Mouse (Mus musculus) midbrain, embryonic 15.5 days (tissue): ENCODE data around the gene Ddx39b. TPM values are rescaled to one million over a fixed set of nuclear protein-coding genes. Genes with fewer than 3 reads are reported as not detected.
"Not testable (repeated sequence)": the region's sequence is repeated elsewhere in the genome, so short reads cannot be mapped to it uniquely, and the experiment has no call there.

Source experiments
- ATAC-seq: fragments of 200-750 bp; cut with Nextera tagmentation; replicated peaks from 2 replicates; pipeline ENCODE4 v1.8.0; 2017; ENCODE audit warnings: moderate TSS enrichment
- H3K27ac ChIP-seq: fragments of 300-500 bp; sonication (generic); 2 replicates; pipeline ENCODE4 v1.5.1; 2015; ENCODE audit warnings: mild to moderate bottlenecking, inconsistent platforms
- H3K27me3 ChIP-seq: fragments of 300-500 bp; sonication (generic); replicated peaks from 2 replicates; pipeline ENCODE4 v1.6.1; 2015; ENCODE audit warnings: inconsistent platforms
- H3K36me3 ChIP-seq: fragments of 300-500 bp; sonication (generic); replicated peaks from 2 replicates; pipeline ENCODE4 v1.6.1; 2015; ENCODE audit warnings: inconsistent platforms
- H3K4me1 ChIP-seq: fragments of 300-500 bp; sonication (generic); 2 replicates; pipeline ENCODE4 v1.6.1; 2015; ENCODE audit warnings: inconsistent platforms
- H3K4me2 ChIP-seq: fragments of 300-500 bp; sonication (generic); 2 replicates; pipeline ENCODE4 v1.6.1; 2015; ENCODE audit warnings: inconsistent platforms, mild to moderate bottlenecking, moderate library complexity
- H3K4me3 ChIP-seq: fragments of 300-500 bp; sonication (generic); 2 replicates; pipeline ENCODE4 v1.5.1; 2015; ENCODE audit warnings: mild to moderate bottlenecking, inconsistent platforms
- H3K9ac ChIP-seq: fragments of 300-500 bp; sonication (generic); 2 replicates; pipeline ENCODE4 v1.6.1; 2015; ENCODE audit warnings: mild to moderate bottlenecking, inconsistent platforms
- H3K9me3 ChIP-seq: fragments of 300-500 bp; sonication (generic); 2 replicates; pipeline ENCODE4 v1.6.1; 2016; ENCODE audit warnings: inconsistent platforms
- WGBS: fragments of 180-500 bp; shearing (Covaris S2); methylation state at CpG from one replicate; pipeline ENCODE4 v1.1.7; 2015; ENCODE audit warnings: mixed read lengths; 5-methylcytosine and 5-hydroxymethylcytosine counted together
- polyA plus RNA-seq: library from polyadenylated mRNA; unstranded; fragments of >200 nt; fragmentation: Nextera tagmentation; extraction: Ambion mirVana; gene quantifications from 2 replicates; pipeline ENCODE4 v1.2.1, GENCODE M21; 2015

Gene Ddx39b
- polyA plus RNA-seq, 1 experiment from 2014 or later, result 379 TPM

DNA sequence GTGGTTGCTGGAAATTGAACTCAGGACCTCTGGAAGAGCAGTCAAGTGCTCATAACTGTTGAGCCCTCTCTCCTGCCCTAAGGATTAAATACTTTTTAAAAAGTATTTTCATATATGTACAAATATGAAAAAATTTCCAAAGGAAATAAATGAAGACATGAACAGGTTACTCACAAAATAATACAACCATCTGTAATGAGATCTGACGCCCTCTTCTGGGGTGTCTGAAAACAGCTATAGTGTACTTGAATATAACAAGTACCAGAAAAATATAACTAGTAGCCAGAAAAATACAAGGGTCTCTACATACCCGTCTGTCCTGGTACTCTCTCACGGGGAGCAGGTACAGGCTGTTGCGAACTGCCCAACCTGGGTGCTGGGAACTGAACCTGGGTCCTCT lies 16.9 kb upstream of the Ddx39b start:
- H3K4me3 ChIP-seq, result no peak overlapping the region
- H3K4me1 ChIP-seq, result no peaks in the 10 kb centered on the region
- peaks cover 20% of the 10 kb centered on the region for H3K36me3 ChIP-seq
- no peaks in the 10 kb centered on the region for H3K9me3 ChIP-seq
- H3K4me2 ChIP-seq, result no peak overlapping the region
- no peak for ATAC-seq
- H3K27ac ChIP-seq, result no peak overlapping the region
- 96% methylated on average over 4 of the region's 4 CpGs for WGBS
- H3K27me3 ChIP-seq, result no peaks in the 10 kb centered on the region
- no peak overlapping the region for H3K9ac ChIP-seq

- 96% methylated on average over 5 of the region's 5 CpGs for WGBS
- Histone ChIP-seq H3K36me3 (peaks cover 18% of the 10 kb centered on the region), H3K27me3 (no peaks in the 10 kb centered on the region), H3K4me3 (no peak overlapping the region), H3K27ac (no peak overlapping the region), H3K4me1 (no peaks in the 10 kb centered on the region), H3K9ac (no peak overlapping the region), H3K4me2 (no peak overlapping the region), H3K9me3 (no peaks in the 10 kb centered on the region)
- ATAC-seq, result no peak
Observed at GRCm38 (mm10) chr17:35225456-35225855, 16.1 kb upstream of the Ddx39b start.

GRCm38 (mm10) chr17:35226561-35227046 lies 14.9 kb upstream of the Ddx39b start:
- H3K4me3 ChIP-seq, result no peak overlapping the region
- no peak overlapping the region for H3K27ac ChIP-seq
- H3K4me1 ChIP-seq, result peaks cover under 1% of the 10 kb centered on the region; the same call in 1 of the 2 replicates
- H3K9ac ChIP-seq, result no peak overlapping the region
- no peaks in the 10 kb centered on the region for H3K27me3 ChIP-seq
- WGBS, result 89% methylated on average over 14 of the region's 14 CpGs
- no peak for ATAC-seq
- H3K36me3 ChIP-seq, result peaks cover 18% of the 10 kb centered on the region
- no peak overlapping the region for H3K4me2 ChIP-seq
- no peaks in the 10 kb centered on the region for H3K9me3 ChIP-seq

DNA sequence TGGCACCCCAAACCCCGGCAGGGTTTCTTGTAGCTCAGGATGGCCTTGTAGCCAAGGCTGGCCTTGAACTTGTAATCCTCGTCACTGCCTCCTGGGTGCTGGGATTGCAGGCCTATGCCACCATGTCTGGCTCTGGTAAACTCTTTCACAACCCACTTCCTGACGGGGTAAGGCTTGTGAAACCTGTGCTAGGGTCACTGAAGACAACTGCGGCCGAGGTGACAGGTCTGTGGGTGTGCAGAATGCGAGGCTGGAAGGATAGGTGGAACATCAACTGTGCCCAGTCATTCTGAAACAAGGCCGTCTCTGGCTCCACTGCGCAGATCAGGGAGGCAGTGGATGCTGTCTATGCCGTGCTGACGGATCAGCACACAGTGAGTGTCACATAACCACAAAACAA lies 10.5 kb upstream of the Ddx39b start:
- H3K4me2 ChIP-seq, result no peak overlapping the region
- no peak overlapping the region for H3K4me3 ChIP-seq
- H3K36me3 ChIP-seq, result peaks cover 18% of the 10 kb centered on the region
- no peak for ATAC-seq
- 96% methylated on average over 10 of the region's 10 CpGs for WGBS
- no peak overlapping the region for H3K9ac ChIP-seq
- H3K27ac ChIP-seq, result no peak overlapping the region
- H3K27me3 ChIP-seq, result no peaks in the 10 kb centered on the region
- H3K9me3 ChIP-seq, result no peaks in the 10 kb centered on the region
- peaks cover 32% of the 10 kb centered on the region for H3K4me1 ChIP-seq

- 0 out of 2 replicates have a peak overlapping the region, but pooled peaks have one; percentile 15 for H3K4me3 ChIP-seq
Observed at GRCm38 (mm10) chr17:35232043-35232442, 9.5 kb upstream of the Ddx39b start.

DNA sequence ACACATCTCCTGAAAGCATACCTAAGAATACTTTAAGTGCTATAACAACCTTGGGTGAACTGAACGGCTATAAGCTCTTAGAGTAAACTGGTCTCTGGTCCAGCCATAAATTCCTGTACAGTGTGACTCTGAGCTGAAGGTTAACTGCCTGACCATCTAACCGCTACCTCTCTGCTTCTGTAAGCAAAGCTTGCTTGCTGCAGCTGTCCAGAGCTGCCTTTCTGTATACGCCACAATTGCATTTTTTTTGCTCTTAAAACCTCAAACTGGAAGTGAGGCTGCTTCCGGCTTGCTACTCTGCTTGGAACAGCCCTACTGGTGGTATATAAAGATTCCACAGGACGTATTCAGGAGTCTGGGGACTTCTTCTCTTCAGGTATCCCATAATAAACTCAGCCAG lies 8.9 kb upstream of the Ddx39b start:
- H3K4me3 ChIP-seq, result no peak overlapping the region
- no peaks in the 10 kb centered on the region for H3K27me3 ChIP-seq
- H3K36me3 ChIP-seq, result peaks cover 14% of the 10 kb centered on the region
- no peak overlapping the region for H3K27ac ChIP-seq
- H3K9me3 ChIP-seq, result no peaks in the 10 kb centered on the region
- 0 out of 2 replicates have a peak overlapping the region, but pooled peaks have one; percentile 31 for H3K4me2 ChIP-seq
- peaks cover 40% of the 10 kb centered on the region for H3K4me1 ChIP-seq
- no peak overlapping the region for H3K9ac ChIP-seq
- 85% methylated on average over 5 of the region's 5 CpGs for WGBS
- no peak for ATAC-seq

More at GRCm38 (mm10) chr17:35232043-35232442, 9.5 kb upstream of the Ddx39b start:
- Histone ChIP-seq H3K36me3 (peaks cover 18% of the 10 kb centered on the region), H3K27me3 (no peaks in the 10 kb centered on the region), H3K4me1 (peaks cover 35% of the 10 kb centered on the region), H3K4me2 (peak overlapping the region; percentile 31), H3K27ac (no peak overlapping the region), H3K9ac (no peak overlapping the region), H3K9me3 (no peaks in the 10 kb centered on the region)
- no peak for ATAC-seq
- WGBS, result 14% methylated on average over 12 of the region's 12 CpGs

- Histone ChIP-seq H3K4me2 (peak within 1 kb of the TSS; percentile 97), H3K27ac (peak within 1 kb of the TSS; percentile 93; the same call in 1 of the 2 replicates), H3K4me3 (peak within 1 kb of the TSS; percentile 56), H3K36me3 (peaks cover 10% of the 10 kb centered on the region; the same call in 1 of the 2 replicates), H3K4me1 (peaks cover 40% of the 10 kb centered on the region), H3K9ac (peak within 1 kb of the TSS; percentile 70; the same call in 1 of the 2 replicates), H3K9me3 (no peaks in the 10 kb centered on the region), H3K27me3 (no peaks in the 10 kb centered on the region)
- ATAC-seq, result no peak
- 78% methylated on average over 18 of the region's 18 CpGs for WGBS
Observed at GRCm38 (mm10) chr17:35233114-35233980, 8.2 kb upstream of the Ddx39b start, which contains the start of gene Atp6v1g2. TSS of gene Atp6v1g2 (plus strand) at chr17:35233660.

- not testable (repeated sequence) for H3K9me3 ChIP-seq, H3K27me3 ChIP-seq, H3K36me3 ChIP-seq, H3K27ac ChIP-seq, H3K9ac ChIP-seq, ATAC-seq
- Histone ChIP-seq H3K4me2 (peak overlapping the region; percentile 97; the same call in 1 of the 2 replicates), H3K4me3 (peak overlapping the region; percentile 56; the same call in 1 of the 2 replicates), H3K4me1 (peaks cover 40% of the 10 kb centered on the region)
- WGBS, result 87% methylated on average over 7 of the region's 7 CpGs
Observed at GRCm38 (mm10) chr17:35234090-35234489, 7.5 kb upstream of the Ddx39b start.

DNA sequence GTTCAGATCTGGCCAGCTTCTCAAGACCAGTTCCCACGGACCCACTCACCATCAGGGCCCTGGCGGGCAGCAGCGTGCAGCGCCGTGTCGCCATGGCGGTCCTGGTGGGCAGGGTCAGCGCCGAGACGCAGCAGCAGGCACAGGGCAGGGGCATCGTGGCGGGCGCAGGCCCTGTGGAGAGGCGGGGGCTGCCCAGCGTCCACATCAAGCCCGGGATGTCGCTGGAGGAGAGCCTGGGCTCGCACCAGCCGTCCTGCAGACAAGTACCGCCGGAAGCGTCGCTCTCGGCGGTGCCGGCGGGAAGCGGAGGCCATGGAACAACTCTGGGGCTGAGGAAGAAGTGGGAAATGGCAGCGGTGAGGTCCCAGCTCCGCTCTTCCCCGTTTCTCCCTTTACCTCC lies 6.6 kb upstream of the Ddx39b start:
- H3K4me2 ChIP-seq, result peak overlapping the region; percentile 97
- WGBS, result 4% methylated on average over 31 of the region's 31 CpGs
- peak overlapping the region; percentile 56 for H3K4me3 ChIP-seq
- no peaks in the 10 kb centered on the region for H3K27me3 ChIP-seq
- peaks cover 40% of the 10 kb centered on the region for H3K4me1 ChIP-seq
- ATAC-seq, result 0 out of 2 replicates have a peak, but pooled peaks have one; percentile 2
- no peaks in the 10 kb centered on the region for H3K9me3 ChIP-seq
- H3K27ac ChIP-seq, result peak overlapping the region; percentile 93
- peaks cover 3% of the 10 kb centered on the region; the same call in 1 of the 2 replicates for H3K36me3 ChIP-seq
- peak overlapping the region; percentile 70 for H3K9ac ChIP-seq

DNA sequence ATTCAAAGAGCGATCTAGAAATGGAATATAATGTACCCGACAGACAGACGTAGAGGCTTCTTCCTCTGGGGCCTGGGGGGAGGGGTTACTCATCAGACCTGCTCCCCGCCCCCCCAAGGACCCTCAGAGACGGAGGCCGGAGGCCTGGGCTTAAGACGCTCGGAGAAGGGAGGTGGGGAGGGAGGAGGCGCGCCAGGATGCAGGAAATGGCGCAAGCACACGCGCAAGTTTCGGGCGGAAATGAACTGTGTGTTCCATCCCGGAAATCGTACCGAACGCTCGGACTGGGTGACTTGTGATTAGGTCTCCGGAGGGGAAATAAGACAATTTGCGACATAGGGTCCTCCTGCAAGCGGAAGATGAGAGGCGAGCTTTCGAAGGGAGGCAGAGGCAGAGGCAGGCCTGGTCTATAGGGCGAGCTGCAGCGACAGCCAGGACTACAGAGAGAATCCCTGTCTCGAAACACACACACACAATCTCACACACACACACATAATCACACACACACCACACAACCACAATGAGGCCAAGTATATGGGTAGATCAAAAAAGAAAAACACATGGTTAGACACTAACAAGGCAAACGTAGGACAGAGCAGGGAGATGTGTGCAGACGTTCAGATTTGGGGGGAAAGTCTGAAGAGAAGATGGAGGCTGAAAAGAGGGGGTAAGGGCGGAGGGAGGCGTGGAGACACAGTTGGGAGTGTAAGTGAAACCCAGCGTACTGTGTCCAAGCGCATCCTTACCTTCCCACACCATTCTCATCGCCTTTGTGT lies 5.7 kb upstream of the Ddx39b start, which contains the start of gene Nfkbil1:
Nfkbil1 (minus strand) TSS at position 179 of the 776 bp plus-strand sequence.
- Histone ChIP-seq H3K9ac (peak within 1 kb of the TSS; percentile 70), H3K9me3 (no peaks in the 10 kb centered on the region), H3K27ac (peak within 1 kb of the TSS; percentile 93), H3K4me3 (peak within 1 kb of the TSS; percentile 56), H3K4me2 (peak within 1 kb of the TSS; percentile 97), H3K27me3 (no peaks in the 10 kb centered on the region), H3K36me3 (no peaks in the 10 kb centered on the region), H3K4me1 (peaks cover 48% of the 10 kb centered on the region)
- WGBS, result under 1% methylated on average over 35 of the region's 35 CpGs
- peak; percentile 83 for ATAC-seq

DNA sequence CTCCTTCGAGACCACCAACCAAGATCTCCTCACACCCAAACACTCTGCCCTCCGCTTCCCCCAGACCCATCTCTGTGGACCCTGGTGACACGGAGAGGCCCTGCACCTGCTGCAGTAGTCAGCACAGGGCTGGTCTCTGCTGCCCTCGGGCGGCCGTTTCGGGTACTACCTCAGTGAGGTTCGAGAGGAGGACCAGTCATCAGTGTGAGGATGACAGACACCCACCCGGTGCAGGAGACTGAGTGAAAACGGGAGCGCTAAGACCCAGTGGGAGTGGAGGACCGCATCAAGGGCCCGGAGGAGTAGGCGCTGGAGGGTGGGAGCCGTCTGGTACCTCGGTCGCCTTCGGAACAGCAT lies 5.2 kb upstream of the Ddx39b start:
- H3K4me1 ChIP-seq, result peaks cover 50% of the 10 kb centered on the region
- H3K27me3 ChIP-seq, result no peaks in the 10 kb centered on the region
- ATAC-seq, result peak; percentile 88
- no peaks in the 10 kb centered on the region for H3K36me3 ChIP-seq
- peak overlapping the region; percentile 93 for H3K27ac ChIP-seq
- H3K4me3 ChIP-seq, result peak overlapping the region; percentile 56
- peak overlapping the region; percentile 97 for H3K4me2 ChIP-seq
- H3K9me3 ChIP-seq, result no peaks in the 10 kb centered on the region
- under 1% methylated on average over 18 of the region's 18 CpGs for WGBS
- H3K9ac ChIP-seq, result peak overlapping the region; percentile 70

- Histone ChIP-seq H3K4me1 (peaks cover 45% of the 10 kb centered on the region), H3K9me3 (no peaks in the 10 kb centered on the region), H3K9ac (peak overlapping the region; percentile 70; the same call in 1 of the 2 replicates), H3K27me3 (no peaks in the 10 kb centered on the region), H3K27ac (peak overlapping the region; percentile 93), H3K4me3 (peak overlapping the region; percentile 56), H3K4me2 (peak overlapping the region; percentile 97), H3K36me3 (no peaks in the 10 kb centered on the region)
- 77% methylated on average over 9 of the region's 9 CpGs for WGBS
- no peak for ATAC-seq
Observed at GRCm38 (mm10) chr17:35236996-35237395, 4.5 kb upstream of the Ddx39b start.
